Mouse (Mus musculus) neural tube, embryonic 11.5 days (tissue): ENCODE measurements at regions not wholly inside any gene's neighbourhood (a gene's known extent, or its start where the extent isn't known, plus 50 kb on each side); places are given as distances from the start of the nearest gene placed in this dataset.
"Not testable (repeated sequence)": the region's sequence is repeated elsewhere in the genome, so short reads cannot be mapped to it uniquely, and the experiment has no call there.

Source experiments
- ATAC-seq: fragments of 200-750 bp; cut with Nextera tagmentation; 2 replicates; pipeline ENCODE4 v1.8.0; 2017; ENCODE audit warnings: moderate number of reproducible peaks, mild to moderate bottlenecking, moderate TSS enrichment, moderate library complexity; ENCODE audit not compliant: insufficient read depth, low FRiP score, low TSS enrichment
- DNase-seq: peaks from one replicate; pipeline ENCODE4 v3.0.0-alpha.2; 2015; ENCODE audit warnings: low spot score
- H3K27ac ChIP-seq: fragments of 300-500 bp; sonication (generic); 2 replicates; pipeline ENCODE4 v1.5.1; 2014; ENCODE audit warnings: low read depth, mild to moderate bottlenecking, low read length
- H3K27me3 ChIP-seq: fragments of 300-500 bp; sonication (generic); 2 replicates; pipeline ENCODE4 v1.6.1; 2014; ENCODE audit warnings: mild to moderate bottlenecking, low read length, mixed read lengths; ENCODE audit not compliant: control insufficient read depth, insufficient read depth
- H3K36me3 ChIP-seq: fragments of 300-500 bp; sonication (generic); 2 replicates; pipeline ENCODE4 v1.6.1; 2014; ENCODE audit warnings: mild to moderate bottlenecking, low read length, moderate library complexity, mixed read lengths; ENCODE audit not compliant: control insufficient read depth, insufficient read depth
- H3K4me1 ChIP-seq: fragments of 300-500 bp; sonication (generic); 2 replicates; pipeline ENCODE4 v1.6.1; 2014; ENCODE audit warnings: low read length, mixed read lengths; ENCODE audit not compliant: control insufficient read depth, insufficient read depth
- H3K4me2 ChIP-seq: fragments of 300-500 bp; sonication (generic); 2 replicates; pipeline ENCODE4 v1.6.1; 2014; ENCODE audit warnings: low read depth, mild to moderate bottlenecking, moderate library complexity
- H3K4me3 ChIP-seq: fragments of 300-500 bp; sonication (generic); 2 replicates; pipeline ENCODE4 v1.5.1; 2014; ENCODE audit warnings: low read depth, low read length
- H3K9ac ChIP-seq: fragments of 300-500 bp; sonication (generic); 2 replicates; pipeline ENCODE4 v1.6.1; 2014; ENCODE audit warnings: mild to moderate bottlenecking, low read length
- H3K9me3 ChIP-seq: fragments of 300-500 bp; sonication (generic); 2 replicates; pipeline ENCODE4 v1.6.1; 2016; ENCODE audit warnings: low read length; ENCODE audit not compliant: control insufficient read depth
- WGBS: fragments of 180-500 bp; shearing (Covaris S2); extraction: QIAGEN DNeasy Blood & Tissue Kit; methylation state at CpG from one replicate; pipeline ENCODE4 v1.1.7; 2014; 5-methylcytosine and 5-hydroxymethylcytosine counted together

GRCm38 (mm10) chr12:45162011-45162410 is 87.5 kb upstream of the Stxbp6 start:
- no peak overlapping the region for H3K27ac ChIP-seq
- ATAC-seq (0 out of 2 replicates have a peak, but pooled peaks have one; percentile 50), DNase-seq (no peak)
- H3K27me3 ChIP-seq: no peaks in the 10 kb centered on the region
- no peaks in the 10 kb centered on the region for H3K4me1 ChIP-seq
- no peaks in the 10 kb centered on the region for H3K36me3 ChIP-seq
- 74% methylated on average over 4 of the region's 4 CpGs for WGBS
- H3K9me3 ChIP-seq: no peaks in the 10 kb centered on the region
- no peak overlapping the region for H3K4me2 ChIP-seq
- H3K4me3 ChIP-seq: no peak overlapping the region
- H3K9ac ChIP-seq: no peak overlapping the region

- H3K36me3 ChIP-seq, H3K4me2 ChIP-seq, H3K9ac ChIP-seq, H3K27me3 ChIP-seq, H3K9me3 ChIP-seq, H3K27ac ChIP-seq, H3K4me3 ChIP-seq, H3K4me1 ChIP-seq, DNase-seq, ATAC-seq: not testable (repeated sequence)
- WGBS: 88% methylated on average over 4 of the region's 5 CpGs
These were observed 87.1 kb upstream of the Stxbp6 start for GRCm38 (mm10) chr12:45161581-45161980.

GRCm38 (mm10) chr12:45158986-45159385 is 84.5 kb upstream of the Stxbp6 start:
- Histone ChIP-seq H3K36me3 (no peaks in the 10 kb centered on the region), H3K27me3 (no peaks in the 10 kb centered on the region), H3K9me3 (no peaks in the 10 kb centered on the region), H3K9ac (no peak overlapping the region), H3K4me1 (no peaks in the 10 kb centered on the region), H3K4me3 (no peak overlapping the region), H3K4me2 (no peak overlapping the region), H3K27ac (no peak overlapping the region)
- ATAC-seq: no peak
- no peak for DNase-seq
- WGBS: 86% methylated on average over 3 of the region's 3 CpGs

GRCm38 (mm10) chr12:45137438-45138018 is 63.0 kb upstream of the Stxbp6 start:
- no peaks in the 10 kb centered on the region for H3K36me3 ChIP-seq
- H3K4me2 ChIP-seq: no peak overlapping the region
- H3K27me3 ChIP-seq: no peaks in the 10 kb centered on the region
- no peak overlapping the region for H3K27ac ChIP-seq
- 68% methylated on average over 7 of the region's 7 CpGs for WGBS
- no peak for DNase-seq
- no peaks in the 10 kb centered on the region for H3K9me3 ChIP-seq
- no peak for ATAC-seq
- no peaks in the 10 kb centered on the region for H3K4me1 ChIP-seq
- H3K4me3 ChIP-seq: no peak overlapping the region
- H3K9ac ChIP-seq: no peak overlapping the region

GRCm38 (mm10) chr12:45133415-45133814 is 58.9 kb upstream of the Stxbp6 start:
- H3K27me3 ChIP-seq: no peaks in the 10 kb centered on the region
- no peaks in the 10 kb centered on the region for H3K9me3 ChIP-seq
- no peaks in the 10 kb centered on the region for H3K36me3 ChIP-seq
- WGBS: 34% methylated on average over 2 of the region's 2 CpGs
- no peak overlapping the region for H3K27ac ChIP-seq
- ATAC-seq (no peak), DNase-seq (no peak)
- no peak overlapping the region for H3K4me3 ChIP-seq
- H3K9ac ChIP-seq: no peak overlapping the region
- H3K4me1 ChIP-seq: no peaks in the 10 kb centered on the region
- H3K4me2 ChIP-seq: no peak overlapping the region

GRCm38 (mm10) chr12:45131139-45131538 is 56.6 kb upstream of the Stxbp6 start:
- WGBS: 92% methylated on average over 5 of the region's 5 CpGs
- no peaks in the 10 kb centered on the region for H3K36me3 ChIP-seq
- H3K4me3 ChIP-seq: no peak overlapping the region
- H3K27me3 ChIP-seq: no peaks in the 10 kb centered on the region
- no peak for ATAC-seq
- no peak overlapping the region for H3K27ac ChIP-seq
- no peak overlapping the region for H3K4me2 ChIP-seq
- no peaks in the 10 kb centered on the region for H3K4me1 ChIP-seq
- no peaks in the 10 kb centered on the region for H3K9me3 ChIP-seq
- no peak for DNase-seq
- no peak overlapping the region for H3K9ac ChIP-seq

GRCm38 (mm10) chr12:45125866-45126265 is 51.4 kb upstream of the Stxbp6 start:
- H3K4me2 ChIP-seq: no peak overlapping the region
- no peak overlapping the region for H3K4me3 ChIP-seq
- no peaks in the 10 kb centered on the region for H3K27me3 ChIP-seq
- H3K27ac ChIP-seq: no peak overlapping the region
- WGBS: 91% methylated on average over 3 of the region's 3 CpGs
- H3K9ac ChIP-seq: no peak overlapping the region
- DNase-seq (no peak), ATAC-seq (no peak)
- H3K9me3 ChIP-seq: no peaks in the 10 kb centered on the region
- H3K4me1 ChIP-seq: no peaks in the 10 kb centered on the region
- H3K36me3 ChIP-seq: no peaks in the 10 kb centered on the region
